Mouse (Mus musculus) embryo, embryonic 11.5 days (tissue): ENCODE results near the gene Ahdc1.

Source experiments
- DNase-seq: peaks from one replicate; pipeline ENCODE4 v3.0.0-alpha.2; 2012; ENCODE audit warnings: low read depth, low spot score

The Ahdc1 gene

GRCm38 (mm10) chr4:133039116-133039819 is 28.2 kb downstream of the Ahdc1 start:
- no peak for DNase-seq

GRCm38 (mm10) chr4:133039832-133040231 is 28.8 kb downstream of the Ahdc1 start:
- DNase-seq, result no peak

DNA sequence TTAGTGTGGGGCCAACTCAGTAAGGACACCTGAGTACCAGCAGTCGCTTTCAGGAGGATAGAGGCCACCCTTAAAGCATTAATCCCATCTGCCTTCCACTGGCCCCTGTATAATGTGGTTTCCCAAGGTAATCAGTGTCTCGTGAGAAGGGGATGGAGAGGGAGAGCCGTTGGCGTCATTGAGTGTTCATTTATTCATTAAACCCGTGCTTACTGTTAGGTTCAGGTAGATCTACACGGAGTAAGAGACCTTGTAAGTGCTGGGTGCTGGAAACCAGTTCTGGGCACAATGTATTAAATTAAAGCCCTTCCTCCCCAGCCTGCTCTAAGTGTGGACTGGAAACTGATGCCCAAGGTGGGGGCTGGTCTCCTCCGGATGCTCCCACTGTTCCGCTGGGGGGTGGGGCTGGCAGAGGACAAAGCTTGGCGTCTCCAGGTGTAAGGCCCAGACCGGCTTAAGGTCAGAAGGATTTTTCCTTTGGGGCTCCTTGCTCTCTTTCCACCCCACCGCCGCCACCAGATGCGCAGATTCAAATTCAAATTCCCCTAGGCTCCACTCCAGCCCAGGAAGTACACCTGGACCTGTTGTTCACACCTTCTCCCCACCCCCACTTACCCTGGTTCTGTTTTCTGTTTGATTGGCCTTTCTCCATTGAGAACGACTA is 29.3 kb downstream of the Ahdc1 start:
- no peak for DNase-seq

DNA sequence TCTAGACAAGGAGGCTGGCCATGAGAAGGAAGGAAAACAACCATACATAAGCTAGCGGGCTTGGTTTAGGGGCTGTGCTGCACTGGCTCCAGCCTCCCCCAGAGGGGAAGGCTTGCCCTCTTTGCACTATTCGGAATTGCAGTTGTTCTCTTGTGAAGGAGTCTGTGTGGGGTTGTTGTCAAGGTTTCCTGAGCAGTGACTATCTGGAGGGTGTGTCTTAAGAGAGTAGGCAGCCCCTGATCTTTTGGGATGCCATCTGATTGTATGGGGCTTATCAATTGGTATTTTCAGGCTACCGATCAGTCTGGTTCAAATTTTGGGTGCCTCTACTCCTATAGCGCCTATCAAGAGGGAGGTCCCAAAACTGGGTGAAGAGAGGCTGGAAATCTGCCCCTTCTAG is 31.2 kb downstream of the Ahdc1 start:
- no peak for DNase-seq

GRCm38 (mm10) chr4:133042651-133043635 is 31.9 kb downstream of the Ahdc1 start:
- peak; percentile 62 for DNase-seq

- no peak for DNase-seq
Measured at GRCm38 (mm10) chr4:133043798-133044646, 33.0 kb downstream of the Ahdc1 start.

- DNase-seq, result no peak
Measured at GRCm38 (mm10) chr4:133044647-133045094, 33.6 kb downstream of the Ahdc1 start.

- no peak for DNase-seq
Measured at GRCm38 (mm10) chr4:133045771-133046474, 34.9 kb downstream of the Ahdc1 start.

DNA sequence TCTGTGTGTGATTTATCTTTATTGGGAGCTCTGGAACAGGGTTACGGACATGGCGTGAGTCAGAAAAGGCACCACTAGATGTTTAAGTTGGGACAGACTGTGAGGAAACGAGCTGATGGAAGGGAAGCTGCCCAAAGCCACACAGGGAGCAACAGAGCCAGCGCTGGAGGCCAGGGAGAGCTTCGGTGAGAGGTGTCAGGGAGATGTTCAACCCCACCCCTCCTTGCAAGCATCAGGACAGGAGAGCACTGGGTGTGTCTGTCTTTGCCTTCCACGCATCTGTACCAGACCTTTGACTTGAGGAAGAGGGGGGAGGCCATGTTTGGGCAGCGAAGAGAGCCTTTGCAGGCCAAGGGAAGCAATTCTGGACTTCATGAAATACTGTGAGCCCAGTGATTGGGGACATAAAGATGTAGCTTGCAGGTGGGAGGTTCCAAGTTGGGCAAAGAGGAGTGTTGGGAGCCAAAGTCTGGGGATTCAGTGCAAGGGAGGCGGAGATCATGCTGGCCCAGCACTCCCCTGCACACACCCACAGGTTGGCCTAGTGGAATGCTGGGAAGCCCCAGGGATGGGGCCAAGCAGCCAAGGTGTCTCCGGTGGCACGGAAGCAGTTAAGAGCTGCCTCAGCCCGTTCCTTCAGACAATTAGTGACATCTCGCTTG is 35.8 kb downstream of the Ahdc1 start:
- DNase-seq, result no peak

DNA sequence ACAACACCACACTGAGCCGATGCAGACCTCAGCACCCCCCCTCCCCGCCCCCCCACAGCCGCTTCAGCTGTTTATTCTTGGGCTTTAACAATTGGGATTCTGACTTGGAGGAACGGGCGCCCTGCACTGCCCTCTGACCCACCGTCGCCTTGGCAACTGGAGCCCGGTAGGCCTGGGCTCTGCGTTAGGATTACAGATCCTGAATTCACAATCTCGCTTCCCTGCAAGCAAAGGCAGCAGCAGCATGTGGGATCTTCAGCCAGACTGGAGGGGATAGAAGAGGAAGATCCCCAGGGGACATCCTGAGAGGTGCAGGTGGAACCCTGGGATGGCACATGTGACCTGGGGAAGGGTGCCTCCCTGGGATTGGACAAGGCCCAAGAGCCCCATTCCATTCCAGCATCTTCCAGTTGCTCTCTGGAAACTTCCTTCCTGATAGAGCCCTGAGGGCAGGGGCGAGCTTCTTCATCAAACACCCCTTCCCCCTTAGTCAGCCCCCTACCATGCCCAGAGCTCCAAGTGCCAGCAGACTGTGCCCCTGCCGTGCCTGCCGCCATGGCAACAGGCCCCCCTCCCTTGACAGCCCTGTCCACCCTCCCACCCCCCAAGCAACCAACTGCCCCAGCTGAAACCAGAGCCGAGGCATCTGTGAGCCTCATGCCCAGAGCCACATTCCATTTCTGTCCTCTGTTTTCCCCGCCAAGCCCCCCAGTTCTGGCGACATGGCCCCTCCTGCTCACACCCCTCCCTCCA is 36.5 kb downstream of the Ahdc1 start:
- no peak for DNase-seq

- no peak for DNase-seq
Measured at GRCm38 (mm10) chr4:133049071-133049920, 38.2 kb downstream of the Ahdc1 start.

GRCm38 (mm10) chr4:133050196-133050836 is 39.3 kb downstream of the Ahdc1 start:
- DNase-seq, result no peak

- no peak for DNase-seq
Measured at GRCm38 (mm10) chr4:133050837-133051549, 39.9 kb downstream of the Ahdc1 start.

DNA sequence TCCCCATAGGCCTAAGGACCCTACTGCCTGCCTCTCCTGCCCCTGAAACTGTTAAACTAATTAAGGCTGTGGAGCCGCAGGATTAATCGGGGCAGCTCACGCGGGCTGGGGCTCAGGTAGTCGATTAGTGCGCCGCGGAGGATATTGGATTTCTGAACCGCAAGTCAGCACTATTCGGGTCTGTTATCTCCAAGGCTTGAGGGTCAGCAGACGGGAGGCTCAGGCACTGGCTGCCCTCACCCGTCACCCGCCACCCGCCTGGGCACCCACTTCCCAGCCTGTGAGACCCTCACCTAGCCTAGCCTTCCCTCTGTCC is 40.4 kb downstream of the Ahdc1 start:
- DNase-seq, result no peak

DNA sequence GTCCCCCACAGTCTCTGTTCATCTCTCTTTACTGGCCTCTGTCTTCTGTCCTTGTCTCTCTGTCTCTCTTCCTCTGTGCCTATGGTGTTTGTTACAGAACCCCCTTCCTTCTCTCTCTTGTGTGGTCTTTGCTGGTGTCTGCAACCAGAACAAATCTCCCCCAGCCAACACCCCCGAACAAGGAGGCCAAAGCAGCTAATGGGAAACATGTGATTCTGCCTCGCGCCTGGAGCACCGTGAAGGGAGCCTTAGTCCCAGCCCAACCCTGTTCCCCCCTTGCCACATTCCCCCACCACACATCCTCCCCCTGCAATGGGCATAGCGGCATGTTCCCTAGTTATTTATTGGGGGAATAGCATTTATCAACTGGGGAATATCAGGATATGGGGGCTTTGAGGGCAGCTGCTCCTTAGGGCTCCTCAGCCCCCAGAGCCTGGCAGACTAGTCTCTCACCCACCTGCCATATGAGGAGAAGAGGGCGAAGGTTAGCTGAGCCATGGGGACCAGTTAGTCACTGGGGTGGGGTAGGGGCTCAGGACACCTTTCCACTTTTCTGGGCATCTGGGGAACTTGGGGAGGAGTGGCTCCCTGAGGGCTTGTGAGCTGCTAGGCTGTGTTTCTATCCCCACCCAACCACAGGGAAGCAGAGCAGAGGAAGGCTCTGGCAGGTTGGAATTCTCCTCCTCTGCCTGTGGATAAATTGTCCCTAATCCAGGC is 41.1 kb downstream of the Ahdc1 start:
- no peak for DNase-seq

GRCm38 (mm10) chr4:133052995-133053572 is 42.0 kb downstream of the Ahdc1 start:
- no peak for DNase-seq
